Mouse (Mus musculus): ENCODE results near the gene Gm572. TPM values are rescaled to one million over a fixed set of nuclear protein-coding genes. Genes with fewer than 3 reads are reported as not detected.
A peak's percentile ranks its signal among the peaks of the same experiment; 100 is the strongest.

The Gm572 gene
- polyA plus RNA-seq, 1 experiment from 2014 or later: not detected

DNA sequence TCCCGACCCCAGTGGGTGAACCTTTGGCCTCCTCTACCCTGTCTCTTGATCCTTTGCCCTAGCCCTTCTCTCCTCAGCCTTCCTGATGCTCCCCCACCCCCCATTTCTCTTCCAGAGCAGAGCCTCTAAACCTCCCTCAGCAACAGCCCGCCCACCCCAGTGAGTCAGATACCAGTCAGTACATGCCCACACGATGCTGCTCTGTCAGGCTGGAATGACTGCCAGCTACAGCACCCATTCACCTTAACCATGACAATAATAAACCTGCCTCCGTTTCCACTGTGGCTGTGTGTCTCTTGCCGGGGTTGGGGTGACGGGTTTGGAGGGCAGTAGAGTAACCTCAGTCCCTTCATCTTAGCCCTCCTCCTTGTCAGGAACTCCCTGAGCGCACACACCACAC lies 39.0 kb upstream of the Gm572 start:
- Histone ChIP-seq H3K9me3 (ENCODE audit: low read length) (0 out of 2 replicates have a peak, but pooled peaks cover 3% of the 10 kb centered on the region), H3K27ac (ENCODE audit: low read length) (no peak overlapping the region), H3K4me1 (ENCODE audit: insufficient read depth, low read length) (peaks cover 8% of the 10 kb centered on the region; the same call in 1 of the 2 replicates), H3K9ac (replicated peaks; ENCODE audit: low read length) (no peak overlapping the region), H3K4me2 (replicated peaks; ENCODE audit: low read depth, low read length) (no peak overlapping the region), H3K27me3 (ENCODE audit: insufficient read depth, low read length) (no peaks in the 10 kb centered on the region), H3K36me3 (ENCODE audit: insufficient read depth, low read length) (peaks cover 6% of the 10 kb centered on the region; the same call in 1 of the 2 replicates), H3K4me3 (ENCODE audit: low read length) (no peak overlapping the region)
- WGBS: 74% methylated on average over 7 of the region's 7 CpGs
- no peak for ATAC-seq (ENCODE audit: low FRiP score, low TSS enrichment)

DNA sequence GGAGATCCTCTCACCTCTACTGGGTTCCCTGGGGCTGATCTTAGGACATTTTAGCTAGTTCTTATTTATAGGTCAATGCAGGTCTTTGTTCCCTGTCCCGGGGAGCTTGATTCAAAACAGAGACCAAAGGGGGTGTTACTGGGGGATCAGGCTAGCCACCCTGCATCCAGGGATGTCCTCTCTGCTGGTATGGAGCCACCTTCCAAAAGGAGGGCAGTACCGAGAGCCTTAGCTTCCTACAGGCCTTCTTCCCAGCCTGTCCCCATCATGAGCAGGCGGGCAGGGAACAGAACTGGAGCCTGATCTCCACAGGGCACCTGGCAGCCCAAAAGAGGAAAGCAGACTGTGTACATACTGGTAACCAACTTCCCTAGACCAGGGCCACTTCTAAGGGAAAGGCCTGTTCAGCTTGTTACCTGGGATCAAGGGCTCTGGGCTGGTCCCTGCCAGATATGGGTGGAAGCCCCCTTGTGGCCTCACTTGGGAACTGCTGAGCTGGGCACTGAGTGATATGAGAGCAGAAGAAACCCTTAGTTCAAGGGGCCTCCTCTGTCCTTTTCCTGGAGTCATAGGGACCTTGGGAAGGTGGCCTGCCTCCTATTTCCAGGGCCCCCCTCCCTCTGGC lies 38.5 kb upstream of the Gm572 start:
- 0 out of 2 replicates have a peak, but pooled peaks have one; percentile 20 for ATAC-seq (ENCODE audit: low FRiP score, low TSS enrichment)
- 90% methylated on average over 3 of the region's 3 CpGs for WGBS
- Histone ChIP-seq H3K27ac (ENCODE audit: low read length) (no peak overlapping the region), H3K4me3 (ENCODE audit: low read length) (no peak overlapping the region), H3K9me3 (ENCODE audit: low read length) (no peaks in the 10 kb centered on the region), H3K36me3 (ENCODE audit: insufficient read depth, low read length) (0 out of 2 replicates have a peak, but pooled peaks cover 1% of the 10 kb centered on the region), H3K4me1 (ENCODE audit: insufficient read depth, low read length) (peaks cover 8% of the 10 kb centered on the region; the same call in 1 of the 2 replicates), H3K27me3 (ENCODE audit: insufficient read depth, low read length) (no peaks in the 10 kb centered on the region), H3K9ac (replicated peaks; ENCODE audit: low read length) (no peak overlapping the region), H3K4me2 (replicated peaks; ENCODE audit: low read depth, low read length) (no peak overlapping the region)

DNA sequence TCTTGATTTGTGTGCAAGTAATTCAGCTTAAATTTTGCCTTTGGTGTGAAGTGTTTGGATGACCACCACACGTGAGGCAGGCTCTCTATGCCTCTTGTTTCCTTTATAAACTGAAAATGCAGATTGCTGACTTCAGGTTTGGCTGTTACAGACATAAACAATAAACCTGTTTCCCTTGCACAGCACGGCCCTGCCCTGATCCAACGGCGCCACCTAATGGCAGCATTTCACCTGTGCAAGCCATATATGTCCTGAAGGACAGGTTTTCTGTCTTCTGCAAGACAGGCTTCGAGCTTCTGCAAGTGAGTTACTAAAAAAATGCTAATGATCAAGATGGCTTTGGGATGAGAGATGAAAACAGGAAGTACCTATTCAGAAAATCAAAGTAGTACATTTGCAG lies 35.4 kb upstream of the Gm572 start:
- no peak for ATAC-seq (ENCODE audit: low FRiP score, low TSS enrichment)
- no peak overlapping the region for H3K9ac ChIP-seq (replicated peaks; ENCODE audit: low read length)
- H3K27me3 ChIP-seq (ENCODE audit: insufficient read depth, low read length): no peaks in the 10 kb centered on the region
- no peak overlapping the region for H3K27ac ChIP-seq (ENCODE audit: low read length)
- WGBS: 20% methylated on average over 5 of the region's 5 CpGs
- no peak overlapping the region for H3K4me2 ChIP-seq (replicated peaks; ENCODE audit: low read depth, low read length)
- no peaks in the 10 kb centered on the region for H3K9me3 ChIP-seq (ENCODE audit: low read length)
- H3K36me3 ChIP-seq (ENCODE audit: insufficient read depth, low read length): peaks cover 11% of the 10 kb centered on the region
- H3K4me3 ChIP-seq (ENCODE audit: low read length): no peak overlapping the region
- H3K4me1 ChIP-seq (ENCODE audit: insufficient read depth, low read length): peaks cover 8% of the 10 kb centered on the region; the same call in 1 of the 2 replicates

DNA sequence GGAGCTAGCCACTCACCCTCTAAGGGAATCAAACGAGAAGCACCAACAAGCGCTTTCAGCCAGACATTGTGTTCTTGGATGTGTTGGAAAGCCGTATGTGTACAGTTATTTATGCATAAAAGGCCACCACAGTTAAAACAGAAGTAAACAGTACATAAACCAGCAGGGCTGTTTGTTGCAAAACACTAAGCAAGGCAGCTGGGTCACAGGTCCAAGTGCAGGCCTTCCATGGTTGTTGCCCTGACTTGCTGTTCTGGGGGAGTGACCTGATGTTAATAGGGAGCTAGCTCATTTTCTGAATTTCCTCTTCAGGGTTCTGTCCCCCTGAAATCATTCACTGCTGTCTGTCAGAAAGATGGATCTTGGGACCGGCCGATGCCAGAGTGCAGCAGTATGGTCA lies 33.3 kb upstream of the Gm572 start:
- peaks cover 12% of the 10 kb centered on the region; the same call in 1 of the 2 replicates for H3K4me1 ChIP-seq (ENCODE audit: insufficient read depth, low read length)
- H3K27ac ChIP-seq (ENCODE audit: low read length): peak overlapping the region; percentile 61
- no peak overlapping the region for H3K9ac ChIP-seq (replicated peaks; ENCODE audit: low read length)
- H3K36me3 ChIP-seq (ENCODE audit: insufficient read depth, low read length): peaks cover 26% of the 10 kb centered on the region
- 75% methylated on average over 5 of the region's 5 CpGs for WGBS
- H3K9me3 ChIP-seq (ENCODE audit: low read length): no peaks in the 10 kb centered on the region
- no peak overlapping the region for H3K4me2 ChIP-seq (replicated peaks; ENCODE audit: low read depth, low read length)
- ATAC-seq (ENCODE audit: low FRiP score, low TSS enrichment): no peak
- no peaks in the 10 kb centered on the region for H3K27me3 ChIP-seq (ENCODE audit: insufficient read depth, low read length)
- no peak overlapping the region for H3K4me3 ChIP-seq (ENCODE audit: low read length)

DNA sequence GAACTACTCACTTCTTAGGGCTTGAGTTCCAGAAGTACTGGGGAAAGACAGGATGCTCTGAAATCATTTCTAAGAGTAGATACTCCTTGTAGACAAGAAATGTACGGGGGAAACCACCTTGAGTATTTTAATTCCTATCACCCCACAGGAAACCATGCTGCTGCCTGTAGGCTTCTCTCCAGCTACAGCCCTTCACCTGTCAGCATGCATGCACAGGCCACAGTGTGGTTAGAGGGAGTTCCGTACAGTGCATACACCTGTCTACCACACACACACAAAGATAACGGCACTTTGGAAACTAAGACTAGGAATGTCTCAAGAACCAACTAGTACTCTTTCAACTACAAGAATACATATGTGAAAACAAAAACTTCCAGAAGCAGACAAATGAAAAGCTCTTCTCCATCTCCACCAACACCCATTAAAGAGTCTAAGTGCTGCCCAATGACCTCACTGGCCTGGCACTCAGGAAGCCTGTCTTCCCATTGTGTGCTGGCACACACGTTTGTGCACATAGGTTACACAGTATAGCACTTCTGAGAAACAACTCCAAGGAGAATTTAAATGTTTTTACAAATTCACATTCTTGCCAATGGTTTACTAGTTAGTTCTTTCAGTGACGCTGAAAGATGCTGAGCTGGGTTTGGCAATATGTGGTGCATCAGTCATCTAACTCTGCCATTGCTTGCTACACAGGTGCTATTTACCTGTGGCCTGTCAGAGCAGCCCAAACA lies 32.3 kb upstream of the Gm572 start:
- H3K4me2 ChIP-seq (replicated peaks; ENCODE audit: low read depth, low read length): no peak overlapping the region
- no peak overlapping the region for H3K27ac ChIP-seq (ENCODE audit: low read length)
- no peaks in the 10 kb centered on the region for H3K27me3 ChIP-seq (ENCODE audit: insufficient read depth, low read length)
- H3K4me1 ChIP-seq (ENCODE audit: insufficient read depth, low read length): peaks cover 12% of the 10 kb centered on the region; the same call in 1 of the 2 replicates
- H3K9me3 ChIP-seq (ENCODE audit: low read length): no peaks in the 10 kb centered on the region
- ATAC-seq (ENCODE audit: low FRiP score, low TSS enrichment): no peak
- WGBS: 76% methylated on average over 5 of the region's 5 CpGs
- H3K9ac ChIP-seq (replicated peaks; ENCODE audit: low read length): no peak overlapping the region
- H3K36me3 ChIP-seq (ENCODE audit: insufficient read depth, low read length): peaks cover 33% of the 10 kb centered on the region
- no peak overlapping the region for H3K4me3 ChIP-seq (ENCODE audit: low read length)

DNA sequence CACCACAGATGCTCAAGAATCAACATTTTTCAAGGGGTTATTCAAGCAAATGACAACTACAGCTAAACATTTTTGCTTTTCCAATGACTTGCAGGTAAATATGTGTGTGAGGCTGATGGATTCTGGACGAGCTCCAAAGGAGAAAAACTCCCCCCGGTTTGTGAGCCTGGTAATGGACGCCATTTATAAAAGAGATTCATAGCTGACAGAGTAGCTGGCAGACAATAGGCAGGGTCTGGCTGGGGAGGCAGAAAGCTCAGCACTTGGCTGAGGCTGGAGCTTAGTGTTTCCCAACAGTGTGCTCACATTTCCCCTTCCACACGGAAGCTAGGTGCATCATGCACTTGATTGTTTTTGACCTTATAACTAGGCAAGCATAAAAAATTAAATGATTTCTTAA lies 30.6 kb upstream of the Gm572 start:
- H3K27ac ChIP-seq (ENCODE audit: low read length): no peak overlapping the region
- ATAC-seq (ENCODE audit: low FRiP score, low TSS enrichment): no peak
- no peaks in the 10 kb centered on the region for H3K9me3 ChIP-seq (ENCODE audit: low read length)
- 44% methylated on average over 4 of the region's 4 CpGs for WGBS
- no peak overlapping the region for H3K4me3 ChIP-seq (ENCODE audit: low read length)
- H3K9ac ChIP-seq (replicated peaks; ENCODE audit: low read length): no peak overlapping the region
- H3K36me3 ChIP-seq (ENCODE audit: insufficient read depth, low read length): peaks cover 44% of the 10 kb centered on the region
- H3K4me1 ChIP-seq (ENCODE audit: insufficient read depth, low read length): peaks cover 12% of the 10 kb centered on the region; the same call in 1 of the 2 replicates
- H3K4me2 ChIP-seq (replicated peaks; ENCODE audit: low read depth, low read length): no peak overlapping the region
- no peaks in the 10 kb centered on the region for H3K27me3 ChIP-seq (ENCODE audit: insufficient read depth, low read length)

DNA sequence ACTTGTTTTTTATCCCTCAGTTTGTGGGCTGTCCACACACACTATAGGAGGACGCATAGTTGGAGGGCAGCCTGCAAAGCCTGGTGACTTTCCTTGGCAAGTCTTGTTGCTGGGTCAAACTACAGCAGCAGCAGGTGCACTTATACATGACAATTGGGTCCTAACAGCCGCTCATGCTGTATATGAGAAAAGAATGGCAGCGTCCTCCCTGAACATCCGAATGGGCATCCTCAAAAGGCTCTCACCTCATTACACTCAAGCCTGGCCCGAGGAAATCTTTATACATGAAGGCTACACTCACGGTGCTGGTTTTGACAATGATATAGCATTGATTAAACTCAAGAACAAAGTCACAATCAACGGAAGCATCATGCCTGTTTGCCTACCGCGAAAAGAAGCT lies 29.4 kb upstream of the Gm572 start:
- Histone ChIP-seq H3K9ac (replicated peaks; ENCODE audit: low read length) (no peak overlapping the region), H3K27ac (ENCODE audit: low read length) (no peak overlapping the region), H3K36me3 (ENCODE audit: insufficient read depth, low read length) (peaks cover 51% of the 10 kb centered on the region), H3K4me1 (ENCODE audit: insufficient read depth, low read length) (peaks cover 7% of the 10 kb centered on the region; the same call in 1 of the 2 replicates), H3K4me3 (ENCODE audit: low read length) (no peak overlapping the region), H3K27me3 (ENCODE audit: insufficient read depth, low read length) (no peaks in the 10 kb centered on the region), H3K9me3 (ENCODE audit: low read length) (no peaks in the 10 kb centered on the region), H3K4me2 (replicated peaks; ENCODE audit: low read depth, low read length) (no peak overlapping the region)
- no peak for ATAC-seq (ENCODE audit: low FRiP score, low TSS enrichment)
- 87% methylated on average over 9 of the region's 9 CpGs for WGBS

DNA sequence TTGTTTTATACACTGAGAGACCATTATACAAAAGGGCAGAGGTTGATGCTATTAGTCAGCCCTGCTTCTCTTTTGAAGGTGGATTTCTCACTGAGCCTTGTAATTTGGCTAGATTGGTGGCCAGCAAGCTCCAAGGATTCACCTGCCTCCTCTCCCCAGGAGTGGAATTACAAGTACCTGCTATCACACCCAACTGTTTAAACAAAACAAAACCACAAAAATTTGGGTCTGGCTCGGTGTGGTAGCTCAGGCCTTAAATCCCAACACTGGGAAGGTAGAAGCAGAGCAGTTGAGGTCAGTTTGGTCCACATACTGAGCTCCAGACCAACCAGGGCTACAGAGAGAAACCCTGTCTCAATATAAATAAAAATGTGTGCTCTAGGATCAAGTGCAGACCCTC lies 23.3 kb upstream of the Gm572 start:
- no peak overlapping the region for H3K27ac ChIP-seq (ENCODE audit: low read length)
- H3K4me3 ChIP-seq (ENCODE audit: low read length): no peak overlapping the region
- peaks cover 18% of the 10 kb centered on the region for H3K4me1 ChIP-seq (ENCODE audit: insufficient read depth, low read length)
- WGBS: 90% methylated on average over 1 of the region's 1 CpGs
- H3K9ac ChIP-seq (replicated peaks; ENCODE audit: low read length): no peak overlapping the region
- H3K36me3 ChIP-seq (ENCODE audit: insufficient read depth, low read length): peaks cover 77% of the 10 kb centered on the region
- no peaks in the 10 kb centered on the region for H3K27me3 ChIP-seq (ENCODE audit: insufficient read depth, low read length)
- H3K4me2 ChIP-seq (replicated peaks; ENCODE audit: low read depth, low read length): no peak overlapping the region
- H3K9me3 ChIP-seq (ENCODE audit: low read length): no peaks in the 10 kb centered on the region
- ATAC-seq (ENCODE audit: low FRiP score, low TSS enrichment): no peak

DNA sequence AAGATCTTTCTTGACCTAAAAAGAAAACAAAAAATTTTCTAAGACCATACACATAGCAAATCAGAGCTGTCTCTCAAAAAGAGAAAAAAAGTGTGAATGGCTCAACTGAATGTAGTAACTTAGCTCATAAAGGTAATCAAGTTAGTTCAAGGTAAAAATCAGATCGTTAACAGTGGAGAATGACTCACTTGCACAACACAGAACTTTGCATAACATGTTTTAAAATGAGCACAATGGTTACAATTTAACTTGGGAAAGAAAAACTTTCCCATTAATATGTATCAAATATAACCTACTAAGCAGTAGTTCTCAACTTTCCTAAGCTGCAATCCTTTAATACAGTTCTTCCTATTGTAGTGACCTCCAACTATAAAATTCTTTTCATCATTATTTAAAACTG lies 22.4 kb upstream of the Gm572 start:
- no peaks in the 10 kb centered on the region for H3K27me3 ChIP-seq (ENCODE audit: insufficient read depth, low read length)
- H3K9ac ChIP-seq (replicated peaks; ENCODE audit: low read length): no peak overlapping the region
- 67% methylated on average over 1 of the region's 1 CpGs for WGBS
- no peak for ATAC-seq (ENCODE audit: low FRiP score, low TSS enrichment)
- no peak overlapping the region for H3K4me3 ChIP-seq (ENCODE audit: low read length)
- H3K27ac ChIP-seq (ENCODE audit: low read length): no peak overlapping the region
- peaks cover 74% of the 10 kb centered on the region for H3K36me3 ChIP-seq (ENCODE audit: insufficient read depth, low read length)
- no peak overlapping the region for H3K4me2 ChIP-seq (replicated peaks; ENCODE audit: low read depth, low read length)
- H3K4me1 ChIP-seq (ENCODE audit: insufficient read depth, low read length): peaks cover 22% of the 10 kb centered on the region
- H3K9me3 ChIP-seq (ENCODE audit: low read length): no peaks in the 10 kb centered on the region

DNA sequence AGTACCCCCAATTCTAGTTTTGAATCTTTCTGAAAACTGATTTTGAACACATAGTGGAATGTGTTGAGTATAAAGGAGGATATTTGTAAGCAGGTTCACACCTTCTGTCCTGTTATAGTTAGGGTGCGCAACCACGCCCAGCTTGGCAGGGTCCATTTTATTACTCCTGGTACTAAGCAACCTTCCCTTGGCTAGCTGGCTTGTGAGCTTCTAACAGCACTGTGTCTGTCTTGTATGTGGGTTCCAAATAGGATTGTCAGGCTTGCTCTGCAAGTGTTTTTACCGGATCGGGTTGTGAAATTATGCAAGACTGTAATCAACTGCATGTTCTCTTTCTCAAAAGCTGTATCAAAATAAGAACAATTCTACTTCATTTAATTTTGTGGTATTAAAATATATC lies 20.6 kb upstream of the Gm572 start:
- Histone ChIP-seq H3K27me3 (ENCODE audit: insufficient read depth, low read length) (no peaks in the 10 kb centered on the region), H3K9me3 (ENCODE audit: low read length) (no peaks in the 10 kb centered on the region), H3K4me2 (replicated peaks; ENCODE audit: low read depth, low read length) (no peak overlapping the region), H3K4me1 (ENCODE audit: insufficient read depth, low read length) (peaks cover 25% of the 10 kb centered on the region), H3K4me3 (ENCODE audit: low read length) (no peak overlapping the region), H3K27ac (ENCODE audit: low read length) (no peak overlapping the region), H3K9ac (replicated peaks; ENCODE audit: low read length) (no peak overlapping the region), H3K36me3 (ENCODE audit: insufficient read depth, low read length) (peaks cover 62% of the 10 kb centered on the region)
- WGBS: 92% methylated on average over 4 of the region's 4 CpGs
- ATAC-seq (ENCODE audit: low FRiP score, low TSS enrichment): no peak

All from kidney, embryonic 16.5 days (tissue).